Mouse (Mus musculus) B cell, adult 2 months (primary cell): ENCODE measurements around the gene Nolc1.
"Not testable (repeated sequence)": the region's sequence is repeated elsewhere in the genome, so short reads cannot be mapped to it uniquely, and the experiment has no call there.

Experiments
- DNase-seq, 2 experiments: peaks; one replicate each; pipeline ENCODE4 v3.0.0; 2022

The Nolc1 gene

GRCm38 (mm10) chr19:46094144-46094543 lies 18.5 kb downstream of the Nolc1 start:
- no peak for DNase-seq

GRCm38 (mm10) chr19:46095291-46095690 lies 19.6 kb downstream of the Nolc1 start:
- no peak for DNase-seq

GRCm38 (mm10) chr19:46096396-46096795 lies 20.7 kb downstream of the Nolc1 start:
- DNase-seq, result no peak

GRCm38 (mm10) chr19:46099561-46099960 lies 23.9 kb downstream of the Nolc1 start:
- no peak for DNase-seq

GRCm38 (mm10) chr19:46103437-46104186 lies 27.9 kb downstream of the Nolc1 start:
- DNase-seq, result no peak

- no peak for DNase-seq
These were observed 28.5 kb downstream of the Nolc1 start for GRCm38 (mm10) chr19:46104187-46104557.

- DNase-seq, result no peak
These were observed 34.6 kb downstream of the Nolc1 start for GRCm38 (mm10) chr19:46110214-46110613.

GRCm38 (mm10) chr19:46110781-46111180 lies 35.1 kb downstream of the Nolc1 start:
- no peak for DNase-seq

GRCm38 (mm10) chr19:46114617-46115016 lies 39.0 kb downstream of the Nolc1 start:
- peak in 1 of 2 experiments; percentile 7 for DNase-seq

- no peak for DNase-seq
These were observed 43.8 kb downstream of the Nolc1 start for GRCm38 (mm10) chr19:46119458-46119857.

- DNase-seq, result no peak
These were observed 45.2 kb downstream of the Nolc1 start for GRCm38 (mm10) chr19:46120872-46121271.

GRCm38 (mm10) chr19:46123876-46124275 lies 48.2 kb downstream of the Nolc1 start:
- DNase-seq, result no peak

GRCm38 (mm10) chr19:46124651-46125050 lies 49.0 kb downstream of the Nolc1 start:
- DNase-seq, result no peak

- DNase-seq, result no peak
These were observed 50.6 kb downstream of the Nolc1 start for GRCm38 (mm10) chr19:46126301-46126700.

- not testable (repeated sequence) for DNase-seq
These were observed 54.1 kb downstream of the Nolc1 start for GRCm38 (mm10) chr19:46129737-46130136.

GRCm38 (mm10) chr19:46131283-46131682 lies 55.6 kb downstream of the Nolc1 start:
- DNase-seq, result no peak

- peak; percentile 14 to 20 for DNase-seq
These were observed 56.2 kb downstream of the Nolc1 start, which contains the start of gene Elovl3 for GRCm38 (mm10) chr19:46131694-46132525. Gene Elovl3, plus strand, starts transcription at chr19:46131897.

GRCm38 (mm10) chr19:46132577-46132976 lies 56.9 kb downstream of the Nolc1 start:
- no peak for DNase-seq
